Mouse (Mus musculus) lung, postnatal 25 days (tissue): ENCODE data around the gene Wnt5b.
A peak's percentile ranks its signal among the peaks of the same experiment; 100 is the strongest.
"Not testable (repeated sequence)": the region's sequence is repeated elsewhere in the genome, so short reads cannot be mapped to it uniquely, and the experiment has no call there.

ENCODE experiments used
- DNase-seq: peaks from one replicate; pipeline ENCODE4 v3.0.0; 2022; ENCODE audit warnings: low spot score

Wnt5b gene

DNA sequence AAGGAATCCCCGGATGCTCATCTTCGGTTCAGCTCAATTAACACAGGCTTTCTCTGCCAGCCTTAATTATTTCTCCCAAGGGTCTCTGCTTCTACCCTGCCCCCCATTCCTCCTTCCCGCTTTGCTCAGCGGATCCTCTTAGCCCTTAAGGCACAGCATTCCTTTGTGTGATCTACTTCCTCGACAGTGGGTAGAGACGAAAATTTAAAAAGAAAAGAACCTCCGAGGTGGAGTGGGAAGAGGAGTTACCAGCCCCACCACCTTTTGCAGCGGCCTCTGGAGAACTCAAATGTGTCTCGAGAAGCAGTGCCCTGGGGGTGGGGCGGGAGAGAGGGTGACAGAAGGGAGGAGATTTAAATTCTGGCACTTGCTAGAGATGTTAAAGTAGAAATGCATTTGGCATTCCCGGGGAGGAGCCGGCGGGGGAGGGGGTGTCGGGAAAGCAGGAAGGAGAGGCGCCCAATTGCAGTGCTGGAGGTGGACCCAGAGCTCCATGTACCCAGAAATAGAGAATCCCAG, 92.1 kb downstream of the Wnt5b start:
- DNase-seq, result peak; percentile 46

DNA sequence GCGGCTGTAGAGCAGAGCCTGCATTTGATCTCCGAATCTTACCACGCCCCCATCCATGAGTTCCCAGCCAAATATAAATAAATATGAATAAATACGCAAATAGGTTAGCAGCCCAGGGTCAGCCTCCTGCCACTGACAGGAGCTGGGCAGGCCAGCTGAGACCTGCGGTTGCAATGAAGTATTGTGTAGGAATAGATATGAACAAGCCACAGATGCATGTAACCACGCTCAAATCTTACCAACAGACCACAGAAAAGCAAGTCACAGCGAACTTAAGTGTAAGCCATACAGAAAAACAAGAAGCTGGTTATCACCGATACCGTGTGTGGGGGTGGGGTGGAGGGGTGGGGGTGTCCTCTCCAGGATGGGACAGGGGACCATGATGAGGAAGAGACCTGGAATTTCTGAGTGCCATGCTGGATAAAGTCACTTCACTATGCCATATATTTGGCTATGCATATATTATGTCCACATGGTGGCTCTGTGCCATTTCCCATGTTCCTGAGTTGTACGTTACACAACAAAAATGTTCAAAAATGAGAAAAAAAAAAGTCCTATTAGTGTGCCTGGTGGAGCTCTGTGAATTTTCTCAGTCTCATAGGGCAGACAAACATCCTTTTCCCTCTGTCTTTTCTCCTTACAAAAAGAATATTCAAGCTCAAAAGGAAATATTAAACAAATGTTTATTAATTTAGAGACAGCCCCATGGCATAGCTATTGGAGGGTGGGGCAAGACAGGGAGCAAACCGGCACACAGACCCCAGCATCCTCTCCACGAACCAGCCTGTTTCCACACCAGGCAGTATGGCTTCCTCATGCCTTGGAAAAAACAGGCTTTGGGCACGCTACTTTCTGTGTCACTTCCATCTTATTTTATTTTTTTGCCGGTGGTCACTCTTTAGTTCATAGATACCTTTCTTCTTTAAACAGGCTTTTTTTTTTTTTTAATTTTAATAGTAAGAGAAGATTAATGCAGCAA, 92.9 kb downstream of the Wnt5b start:
- no peak for DNase-seq

DNA sequence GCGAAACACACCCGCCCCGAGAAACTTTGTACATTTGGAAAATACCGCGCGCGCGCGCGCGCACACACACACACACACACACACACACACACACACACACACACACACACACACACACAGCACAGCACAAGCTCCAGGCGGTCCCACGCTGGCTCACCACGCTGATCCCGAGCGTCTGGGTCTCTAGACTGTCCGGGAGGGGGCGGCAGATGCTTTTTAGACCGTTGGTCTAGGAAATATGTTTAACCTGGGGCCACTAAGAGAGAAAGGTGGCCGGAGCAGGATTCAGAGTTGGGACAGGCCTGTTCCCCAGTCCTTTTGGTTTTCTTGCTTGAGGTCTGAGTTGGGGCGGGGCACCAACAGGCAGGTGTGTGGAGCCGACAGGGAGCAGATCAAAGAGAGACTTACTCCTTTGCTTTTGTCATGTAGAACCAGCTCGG, 95.1 kb downstream of the Wnt5b start:
- DNase-seq, result peak; percentile 60

DNA sequence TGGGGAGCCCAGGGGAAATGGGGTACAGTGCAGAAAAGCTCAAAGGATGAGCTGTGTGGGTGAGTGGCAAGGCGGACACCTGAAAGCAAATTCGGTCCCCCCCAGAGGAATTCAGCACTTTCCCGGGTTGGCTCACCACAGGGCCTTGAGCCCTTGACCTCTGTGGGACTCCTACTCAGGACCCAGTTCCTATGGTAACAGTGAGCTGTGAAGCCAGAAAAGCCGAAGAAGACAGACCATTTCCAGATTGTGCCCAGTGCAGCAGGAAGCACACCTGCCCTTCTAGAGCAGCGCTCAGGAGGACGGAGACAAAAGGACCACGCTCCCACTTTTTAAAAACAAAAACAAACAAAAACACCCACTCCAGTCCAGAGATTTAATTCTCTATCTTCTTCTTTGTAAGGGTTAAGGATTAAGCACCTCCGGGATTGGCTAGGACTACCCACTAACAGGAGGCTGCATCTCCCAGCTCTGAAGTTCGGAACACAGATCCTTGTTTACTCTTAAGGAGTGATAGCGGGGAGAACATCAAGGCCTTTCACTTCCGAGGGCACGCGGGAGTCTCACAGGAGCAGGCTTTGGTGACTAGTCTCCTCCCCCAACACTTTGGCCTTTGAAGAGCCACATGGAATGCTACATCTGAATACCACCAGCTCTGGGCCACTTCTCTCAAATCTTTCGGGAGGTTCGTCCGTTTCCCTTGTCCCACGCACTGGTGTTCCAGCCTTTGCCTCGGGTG, 95.7 kb downstream of the Wnt5b start:
- DNase-seq, result no peak

DNA sequence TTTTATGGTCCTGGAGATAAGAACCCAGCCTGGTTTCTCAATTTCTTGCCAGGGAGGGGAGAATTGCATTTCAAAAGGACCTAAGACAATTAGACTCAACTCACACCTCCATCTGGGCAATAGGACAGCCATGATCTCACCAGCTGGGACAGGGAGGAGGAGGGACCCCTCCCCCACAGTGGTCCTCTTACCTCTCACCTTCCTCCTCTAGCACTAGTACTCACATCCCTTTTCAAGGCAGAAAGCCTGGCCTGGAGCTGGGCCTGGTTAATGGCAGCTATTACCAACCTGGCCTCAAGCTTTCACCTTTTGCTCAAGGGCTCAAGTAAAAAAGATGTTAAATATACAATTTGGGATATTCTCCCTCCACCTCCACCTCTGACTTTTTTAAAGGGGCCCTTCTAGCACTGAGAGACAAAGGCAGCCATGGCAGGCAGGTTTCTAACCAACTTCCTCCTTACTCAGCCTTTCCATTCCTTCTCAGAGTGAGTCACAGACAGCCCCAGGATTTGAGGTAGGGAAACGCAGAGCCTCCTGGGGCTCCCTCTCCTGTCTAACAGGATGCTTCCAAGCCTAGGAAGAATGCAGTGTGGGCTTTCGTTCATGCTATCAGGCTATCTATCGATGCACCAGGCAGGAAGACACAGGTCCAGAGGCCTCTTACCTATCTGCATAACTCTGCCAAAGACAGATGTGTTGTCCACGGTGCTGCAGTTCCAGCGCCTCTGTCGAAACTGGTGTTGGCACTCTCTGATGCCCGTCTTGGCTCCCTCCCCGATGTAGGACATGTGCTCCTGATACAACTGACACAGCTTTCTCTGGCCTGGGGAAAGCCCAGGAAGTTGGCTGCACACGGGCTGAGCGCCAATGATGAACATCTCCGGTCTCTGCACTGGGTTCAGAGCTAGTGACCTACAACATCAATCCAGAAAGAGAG, 98.2 kb downstream of the Wnt5b start:
- DNase-seq, result no peak

DNA sequence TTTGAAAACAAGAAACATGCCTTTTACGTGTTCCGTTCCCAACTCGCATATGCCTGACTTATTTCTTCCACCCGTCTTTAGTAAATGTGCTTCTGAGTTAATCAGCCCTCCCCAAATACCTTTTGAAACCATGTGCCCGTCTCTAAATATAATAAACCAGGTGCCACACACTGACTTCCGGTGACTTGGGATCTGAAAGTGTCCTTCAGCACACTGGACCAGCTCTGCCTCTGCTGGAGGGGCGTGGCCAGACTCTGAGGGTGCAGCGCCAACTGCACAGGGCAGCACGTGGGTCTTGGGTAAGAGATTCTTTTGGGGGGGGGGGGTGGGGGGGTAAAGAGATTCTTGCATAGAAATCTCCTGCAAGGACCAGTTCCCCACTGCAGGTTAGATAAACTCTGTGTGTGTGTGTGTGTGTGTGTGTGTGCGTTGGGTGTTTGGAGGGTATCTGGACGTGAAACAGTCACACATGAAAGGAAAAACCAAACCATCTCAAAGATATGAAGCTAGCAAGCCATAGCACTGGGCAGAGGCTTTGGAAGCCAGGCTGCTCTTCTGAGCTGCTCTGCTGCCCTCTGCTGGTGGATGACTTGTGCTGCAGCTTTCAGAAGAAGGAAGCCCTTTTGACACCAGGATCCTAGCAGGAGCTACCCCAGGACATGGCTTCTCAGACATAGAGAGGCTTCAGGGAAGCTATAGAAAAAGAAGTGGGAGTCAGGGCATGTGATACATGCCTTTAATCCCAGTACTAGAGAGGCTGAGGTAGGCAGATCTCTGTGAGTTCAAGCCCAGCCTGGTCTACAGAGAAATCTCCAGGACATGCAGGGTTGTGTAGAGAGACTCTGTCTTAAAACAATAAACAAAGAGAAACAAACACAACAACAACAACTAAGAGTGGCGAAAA, 100.2 kb downstream of the Wnt5b start:
- DNase-seq, result peak; percentile 86

DNA sequence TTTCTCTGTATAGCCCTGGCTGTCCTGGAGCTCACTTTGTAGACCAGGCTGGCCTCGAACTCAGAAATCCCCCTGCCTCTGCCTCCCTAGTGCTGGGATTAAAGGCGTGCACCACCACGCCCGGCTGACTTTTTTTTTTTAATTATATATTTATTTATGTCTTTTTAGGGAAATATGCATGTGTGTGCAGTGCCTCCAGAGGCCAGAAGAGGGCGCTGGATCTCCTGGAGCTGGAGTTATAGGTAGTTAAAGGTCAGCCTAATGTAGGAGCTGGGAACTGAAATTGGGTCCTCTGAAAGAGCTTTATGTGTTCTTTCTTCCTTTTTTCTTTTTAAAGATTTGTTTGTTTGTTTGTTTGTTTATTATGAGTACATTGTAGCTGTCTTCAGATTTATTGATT, 101.4 kb downstream of the Wnt5b start:
- DNase-seq, result not testable (repeated sequence)

DNA sequence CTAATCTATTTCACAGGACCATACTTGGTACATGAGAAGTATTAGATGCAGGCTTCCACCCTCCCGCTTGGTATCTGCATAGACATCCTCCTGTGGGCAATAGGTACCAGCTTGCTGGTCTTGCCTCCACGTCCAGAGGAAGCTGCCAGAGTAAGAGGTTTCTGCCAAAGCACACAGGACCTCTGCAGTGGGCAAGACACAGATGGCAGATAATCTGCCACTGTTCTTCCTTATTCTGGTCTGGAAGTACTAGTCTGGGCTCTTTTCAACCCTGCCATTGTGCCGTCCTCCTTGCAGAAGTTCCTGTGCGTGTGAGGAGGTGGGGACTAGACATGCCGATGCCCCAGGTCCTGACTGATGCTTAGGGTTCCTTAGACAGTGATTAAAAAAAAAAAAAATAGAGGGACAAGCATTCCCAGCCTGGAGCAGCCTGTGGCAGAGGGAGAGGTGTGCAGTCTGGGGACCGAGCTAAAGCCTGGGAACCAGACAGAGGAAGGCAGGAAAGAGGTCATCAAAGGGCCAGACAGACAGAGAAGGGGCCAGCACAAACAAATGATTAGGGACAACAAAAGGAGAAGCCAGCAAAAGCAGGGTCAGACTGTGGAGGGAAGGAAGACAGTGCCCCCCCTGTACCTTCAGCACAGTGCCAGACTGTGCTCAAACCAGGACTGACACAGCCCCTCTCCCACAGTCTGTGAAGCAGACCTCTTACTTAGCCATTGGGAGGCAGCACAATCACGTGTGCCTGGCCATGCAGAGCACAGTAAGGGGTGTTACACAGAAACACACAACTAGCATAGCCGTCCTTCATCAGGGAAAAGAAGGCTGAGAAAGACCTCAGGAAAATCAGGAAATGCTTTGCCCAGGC, 106.0 kb downstream of the Wnt5b start:
- no peak for DNase-seq

DNA sequence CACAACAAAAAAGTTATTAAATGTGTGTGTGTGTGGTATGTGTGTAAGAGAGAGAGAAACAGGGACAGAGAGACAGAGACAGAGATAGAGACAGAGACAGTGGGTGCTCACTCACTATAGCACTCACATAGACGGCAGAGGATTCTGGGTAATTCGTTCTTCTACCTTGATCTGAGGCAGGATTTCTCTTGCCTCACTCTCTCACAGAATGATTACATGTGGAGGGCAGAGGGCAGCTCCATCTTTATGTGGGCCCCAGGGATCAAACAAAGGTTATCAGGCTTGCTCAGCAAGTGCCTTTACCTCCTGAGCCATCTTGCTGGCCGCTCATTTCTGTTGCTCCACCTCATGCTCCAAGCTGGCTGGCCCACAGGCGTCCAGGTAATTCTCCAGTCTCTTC, 109.8 kb downstream of the Wnt5b start:
- no peak for DNase-seq

DNA sequence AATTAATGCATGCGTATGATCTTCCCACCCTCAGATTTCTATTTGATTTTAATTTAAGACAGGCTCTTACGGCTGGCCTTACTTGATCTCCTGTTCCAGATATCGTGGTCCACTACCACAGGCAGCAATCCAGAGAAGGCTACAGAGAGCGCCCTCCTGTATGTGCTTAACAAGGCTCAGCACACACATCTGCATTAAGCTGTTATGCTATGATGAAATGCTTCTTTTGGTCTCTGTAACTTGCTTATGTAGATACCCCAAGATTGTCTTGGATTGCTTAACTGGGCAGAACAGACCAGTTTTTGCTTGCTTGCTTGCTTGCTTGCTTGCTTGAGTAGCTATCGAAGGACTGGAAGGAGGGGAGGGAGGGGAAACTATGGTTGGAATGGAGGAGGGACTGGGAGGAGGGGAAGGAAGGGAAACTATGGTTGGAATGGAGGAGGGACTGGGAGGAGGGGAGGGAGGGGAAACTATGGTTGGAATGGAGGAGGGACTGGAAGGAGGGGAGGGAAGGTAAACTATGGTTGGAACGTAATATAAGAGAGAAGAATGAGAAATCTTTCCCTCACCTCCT, 112.3 kb downstream of the Wnt5b start:
- DNase-seq, result peak; percentile 61

DNA sequence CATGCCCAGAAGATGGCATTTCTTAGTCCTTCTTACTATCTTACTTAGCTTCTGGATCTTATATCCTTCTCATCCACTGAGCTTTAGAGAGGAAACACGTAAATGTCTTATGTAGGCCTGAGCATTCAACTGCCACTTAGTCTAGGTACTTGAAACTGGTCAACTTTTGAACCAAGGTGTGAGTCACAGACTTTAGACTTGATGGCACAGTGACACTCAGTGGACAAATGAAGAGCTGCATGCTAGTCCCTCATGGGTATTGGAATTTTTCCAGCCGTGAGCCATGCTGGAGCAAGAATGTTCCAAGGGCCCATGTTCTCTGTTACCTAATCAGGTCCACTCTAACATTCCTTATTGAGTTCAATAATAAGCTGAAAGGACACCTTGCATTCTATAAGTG, 113.6 kb downstream of the Wnt5b start:
- DNase-seq, result peak; percentile 87

DNA sequence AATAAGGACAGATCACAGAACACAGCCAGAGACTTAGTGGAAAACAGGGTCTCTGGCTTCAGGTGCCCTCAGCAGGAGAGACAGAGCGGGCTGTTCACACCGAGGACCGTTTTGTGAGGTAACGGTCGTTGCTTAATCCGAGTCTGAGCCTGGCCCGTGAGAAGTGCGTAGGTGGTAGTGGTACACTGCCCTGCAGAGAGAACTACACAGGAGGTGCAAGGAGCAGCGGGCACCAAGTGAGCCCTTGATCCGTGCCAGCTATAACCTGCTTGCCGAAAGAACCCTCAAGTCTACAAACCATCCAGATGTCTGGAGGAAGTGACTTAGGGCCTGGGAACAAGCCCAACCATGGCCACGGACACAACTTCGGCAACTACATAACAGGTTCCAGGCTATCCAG, 114.8 kb downstream of the Wnt5b start:
- no peak for DNase-seq

DNA sequence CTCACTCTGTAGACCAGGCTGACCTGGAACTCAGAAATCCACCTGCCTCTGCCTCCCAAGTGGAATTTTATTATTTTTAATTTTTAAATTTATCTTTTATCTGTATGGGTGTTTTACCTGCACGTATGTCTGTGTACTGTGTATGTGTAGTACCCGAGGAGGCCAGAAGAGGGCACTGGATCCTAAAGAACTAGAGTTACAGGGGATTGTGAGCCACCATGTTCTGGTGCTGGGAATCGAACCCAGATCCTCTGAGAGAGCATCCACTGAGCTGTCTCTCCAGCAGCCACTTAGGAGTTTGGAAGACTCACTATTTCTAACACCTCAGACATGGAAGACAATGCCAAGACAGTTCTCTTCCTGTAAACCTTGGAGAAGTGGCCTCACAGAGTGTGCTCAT, 115.5 kb downstream of the Wnt5b start:
- peak; percentile 43 for DNase-seq

DNA sequence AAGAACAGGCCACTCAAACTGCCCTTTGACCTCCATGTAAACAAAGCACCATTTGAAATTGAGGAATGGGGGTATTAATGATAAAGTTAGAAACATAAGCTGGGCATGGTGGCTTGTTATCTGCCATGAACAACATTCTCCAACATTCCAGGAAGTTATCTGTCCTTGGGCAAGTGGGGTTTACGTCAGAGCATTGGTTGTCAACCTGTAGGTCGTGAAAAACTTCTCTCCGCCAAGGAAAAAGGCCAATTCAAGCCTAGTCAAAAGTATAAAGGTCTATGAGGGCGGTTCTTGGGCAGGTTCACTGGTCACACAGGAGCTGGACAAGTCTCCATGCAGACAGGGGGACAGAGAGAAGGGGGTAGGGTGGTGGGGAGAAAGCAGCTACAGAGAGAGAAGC, 123.1 kb downstream of the Wnt5b start:
- DNase-seq, result no peak

DNA sequence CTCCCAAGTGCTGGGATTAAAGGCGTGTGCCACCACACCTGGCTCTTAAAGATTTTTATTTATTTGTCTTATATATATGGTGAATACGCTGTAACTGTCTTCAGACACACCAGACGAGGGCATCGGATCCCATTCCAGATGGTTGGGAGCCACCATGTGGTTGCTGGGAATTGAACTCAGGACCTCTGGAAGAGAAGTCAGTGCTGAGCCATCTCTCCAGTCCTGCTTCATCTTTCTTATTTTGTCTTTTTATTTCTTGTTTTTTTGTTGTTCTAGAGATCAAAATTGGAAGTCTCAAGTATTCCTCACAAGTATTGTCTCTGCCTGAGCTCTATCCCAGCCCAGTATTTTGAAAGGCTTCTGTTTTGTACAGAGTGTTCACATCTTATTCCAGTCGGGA, 123.8 kb downstream of the Wnt5b start:
- no peak for DNase-seq

DNA sequence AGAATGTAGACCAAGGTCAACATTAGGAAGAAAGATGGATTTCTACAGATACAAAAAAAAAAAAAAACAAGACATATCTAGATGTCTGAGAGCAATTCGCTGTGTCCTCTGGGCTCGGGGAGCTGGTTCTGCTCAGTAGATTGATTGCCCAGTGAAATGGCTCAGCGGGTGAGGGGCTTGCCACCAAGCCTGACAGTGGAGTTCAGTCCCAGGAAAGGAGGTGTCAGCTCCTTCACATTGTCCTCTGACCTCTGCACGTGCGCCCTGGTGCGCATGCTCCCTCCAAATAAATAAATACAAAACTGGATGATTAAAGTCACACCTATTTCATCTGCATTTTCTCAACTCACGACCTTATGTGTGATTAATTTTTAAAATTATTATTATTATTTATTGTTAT, 124.7 kb downstream of the Wnt5b start:
- DNase-seq, result no peak

DNA sequence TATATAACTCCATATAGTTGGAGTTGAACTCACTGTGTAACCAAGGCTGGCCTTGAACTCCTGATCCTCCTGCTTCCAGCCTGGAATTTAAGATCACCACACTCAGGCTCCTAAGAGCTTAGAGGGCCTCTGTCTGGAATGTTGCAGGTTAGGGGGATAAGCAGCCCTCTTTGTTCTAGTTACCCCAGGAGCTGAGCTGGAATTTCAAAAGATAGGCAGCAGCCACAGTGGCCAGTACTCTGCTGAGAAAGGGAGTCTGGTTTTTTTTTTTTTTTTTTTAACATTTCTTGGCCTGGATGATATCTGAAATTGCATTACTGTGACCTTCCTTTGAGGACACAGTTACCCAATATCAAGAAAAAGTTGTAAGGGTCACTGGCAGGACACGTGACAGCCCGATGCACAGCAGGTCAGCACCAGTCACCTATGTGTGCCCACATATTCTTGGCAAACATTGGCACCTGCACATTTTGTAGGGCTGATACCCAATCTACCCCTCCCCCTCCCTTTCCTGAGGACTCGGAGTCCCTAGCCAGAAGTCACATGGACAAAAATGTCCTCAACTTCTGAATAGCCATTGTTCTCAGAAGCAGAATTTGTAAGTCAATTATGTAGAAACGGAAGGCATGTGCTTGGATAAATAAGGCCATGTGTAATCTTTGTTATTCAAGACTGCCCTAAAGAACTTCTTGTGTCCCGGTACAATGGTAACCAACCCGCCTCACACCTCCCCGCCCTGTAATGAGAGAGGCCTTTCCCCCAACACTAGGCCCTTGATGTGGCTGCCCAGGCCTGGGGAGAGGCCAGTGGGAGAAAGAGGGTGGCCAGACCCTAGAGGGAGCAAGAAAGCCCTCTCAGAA, 125.5 kb downstream of the Wnt5b start:
- peak; percentile 90 for DNase-seq

DNA sequence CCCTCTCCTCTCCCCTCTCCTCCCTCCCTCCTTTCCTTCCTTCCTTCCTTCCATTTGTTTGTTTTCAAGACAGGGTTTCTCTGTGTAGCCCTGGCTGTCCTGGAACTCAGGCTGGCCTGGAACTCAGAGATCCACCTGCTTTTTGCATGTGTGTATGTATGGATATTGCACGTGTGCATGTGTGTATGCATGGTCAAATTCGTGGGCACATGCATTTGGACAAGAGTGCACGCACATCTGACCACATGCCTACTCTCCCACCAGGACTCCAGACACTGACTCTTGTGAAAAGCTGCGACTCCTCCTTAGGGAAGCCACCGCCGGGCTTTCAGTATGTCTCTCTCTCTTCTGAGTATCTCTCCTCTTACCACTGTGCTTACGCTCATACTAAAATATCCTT, 126.3 kb downstream of the Wnt5b start:
- no peak for DNase-seq
